Mouse (Mus musculus): Measurements from ENCODE around the gene Fer1l4.

- TF ChIP-seq CTCF (conservative IDR thresholded peaks at IDR 0.05 in 1 of 2, IDR thresholded peaks at IDR 0.05 in 1 of 2; ENCODE audit: low read depth in 2 of 2, low read length in 2 of 2) (no peak), UBTF (IDR thresholded peaks at IDR 0.05; ENCODE audit: low read depth, low read length) (no peak), JUN (IDR thresholded peaks at IDR 0.05; ENCODE audit: insufficient read depth, low read depth, low read length) (0 out of 2 replicates have a peak, but pooled peaks have one; percentile 18), SIN3A (IDR thresholded peaks at IDR 0.05; ENCODE audit: low read length) (no peak), RAD21 (IDR thresholded peaks at IDR 0.05; ENCODE audit: low read depth, low read length) (no peak)
Measured at GRCm38 (mm10) chr2:156089799-156090198, 37.1 kb upstream of the Fer1l4 start.
